Mouse (Mus musculus): ENCODE results near the gene Hs6st2. TPM values are rescaled to one million over a fixed set of nuclear protein-coding genes. Genes with fewer than 3 reads are reported as not detected.

Hs6st2 gene
- total RNA-seq, 2 experiments from 2014 or later, result 8.4 TPM; not detected in 1

DNA sequence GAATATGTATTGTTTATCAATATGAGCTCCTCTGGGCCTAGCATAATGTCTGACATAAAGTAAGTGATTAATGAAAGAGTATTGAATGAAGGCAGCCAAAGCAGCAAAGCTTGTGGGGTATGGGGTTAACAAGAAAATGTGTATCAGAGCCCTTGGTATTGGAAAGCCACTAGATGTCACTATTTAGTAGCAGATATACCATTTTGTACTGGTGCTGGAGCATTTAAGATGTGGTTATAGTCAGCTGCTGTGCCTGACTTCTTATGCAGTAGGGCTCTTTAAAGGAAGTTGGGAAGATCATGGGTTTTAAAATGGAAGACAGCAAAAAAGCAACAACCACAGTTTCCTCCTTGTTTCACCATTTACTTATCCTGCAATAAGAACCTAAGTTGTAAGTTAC is 284.2 kb downstream of the Hs6st2 start:
- no peak for ATAC-seq (replicated peaks; ENCODE audit: low FRiP score, low TSS enrichment, poor library complexity, severe bottlenecking)

DNA sequence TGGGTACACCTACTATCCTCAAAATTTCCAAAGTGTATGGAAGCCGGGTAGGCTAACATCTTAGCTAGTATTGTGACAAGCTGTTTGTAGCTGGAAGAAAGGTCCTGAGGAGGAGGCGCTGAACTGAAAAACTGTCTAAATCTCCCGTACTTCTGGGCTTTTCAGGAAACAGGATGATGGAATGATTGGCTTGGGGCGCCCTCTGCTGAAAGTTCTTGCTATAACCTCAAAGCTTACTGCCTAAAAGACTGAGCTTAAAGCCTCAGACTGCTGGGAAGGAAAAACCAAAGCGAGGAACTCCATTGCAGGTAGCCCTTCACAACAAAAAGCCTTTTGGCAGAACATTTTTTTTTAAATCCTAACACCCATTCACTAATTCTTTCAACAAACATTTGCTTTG is 307.0 kb downstream of the Hs6st2 start:
- no peak for ATAC-seq (replicated peaks; ENCODE audit: low FRiP score, low TSS enrichment, poor library complexity, severe bottlenecking)

DNA sequence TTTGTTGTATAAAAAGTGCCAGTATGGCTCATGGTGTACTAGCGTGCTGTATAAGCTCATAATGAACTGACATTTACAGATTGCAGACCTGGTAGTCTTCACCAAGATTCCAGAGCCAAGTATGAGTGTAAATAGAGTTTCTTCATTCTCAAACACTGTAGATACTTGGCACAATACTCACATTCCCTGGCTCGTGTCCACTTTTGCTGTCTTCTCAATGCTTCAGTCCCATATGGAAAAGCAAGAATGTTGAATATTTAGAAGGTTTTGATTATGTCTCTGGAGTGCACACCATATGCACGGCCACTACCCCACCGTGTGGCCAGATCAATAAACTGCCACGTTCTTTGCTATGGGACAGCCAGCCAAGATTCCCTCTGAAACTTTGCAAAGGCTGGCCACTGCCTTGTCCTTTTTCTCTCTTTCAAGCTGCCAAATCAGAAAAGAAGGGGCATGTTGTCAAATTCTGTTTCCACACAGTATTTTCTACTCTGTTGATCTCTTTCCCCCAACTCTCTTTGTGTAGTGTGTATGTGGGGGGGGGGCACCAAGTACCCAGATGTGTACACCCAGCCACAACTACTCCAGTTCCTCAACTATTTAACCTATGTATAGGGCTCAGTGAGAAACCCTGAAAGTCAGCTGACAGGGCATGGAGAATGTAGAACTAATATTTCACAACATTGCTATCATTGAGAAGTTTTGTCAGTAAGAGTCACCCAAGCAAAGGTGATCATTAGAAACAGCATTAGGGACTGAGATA is 309.0 kb downstream of the Hs6st2 start:
- ATAC-seq (replicated peaks; ENCODE audit: low FRiP score, low TSS enrichment, poor library complexity, severe bottlenecking), result no peak

DNA sequence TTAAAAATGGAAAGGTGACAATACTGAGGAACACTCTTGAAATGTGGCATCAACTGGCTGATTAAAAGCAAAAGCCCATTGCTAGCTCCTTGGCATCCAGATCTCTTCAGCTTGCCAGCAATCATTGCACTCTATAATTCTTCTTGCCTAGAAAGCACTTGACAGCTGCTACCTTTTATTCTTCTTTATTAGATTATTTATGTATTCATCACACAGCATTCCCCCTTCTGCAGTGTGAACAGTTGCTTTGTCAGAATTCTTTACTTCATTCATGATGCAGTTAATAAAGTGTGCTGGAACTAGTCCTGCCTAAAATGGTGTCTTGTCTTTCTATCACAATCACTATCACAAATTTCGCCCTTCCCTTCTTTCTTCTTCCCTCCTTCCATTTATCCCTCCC is 332.0 kb downstream of the Hs6st2 start:
- no peak for ATAC-seq (replicated peaks; ENCODE audit: low FRiP score, low TSS enrichment, poor library complexity, severe bottlenecking)

DNA sequence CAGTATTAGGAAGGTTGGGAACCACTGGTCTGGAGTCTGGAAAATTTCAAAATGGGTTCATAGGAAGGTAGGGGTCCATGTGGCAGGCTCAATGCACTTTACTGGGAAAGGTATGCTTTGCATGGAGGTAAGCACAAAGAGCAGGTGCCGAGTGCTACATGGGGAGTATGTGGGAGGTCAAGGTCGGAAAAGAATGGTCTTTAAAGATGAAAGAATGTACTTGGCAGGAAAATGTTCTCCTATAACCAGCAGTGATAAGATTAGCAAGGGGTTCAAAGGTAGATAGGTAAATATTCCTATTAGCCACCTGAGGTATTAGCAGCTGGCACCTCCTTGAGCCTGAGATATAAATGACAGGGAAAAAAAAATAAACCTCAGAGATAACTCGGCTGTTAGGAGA is 338.1 kb downstream of the Hs6st2 start:
- no peak for ATAC-seq (replicated peaks; ENCODE audit: low FRiP score, low TSS enrichment, poor library complexity, severe bottlenecking)

Other genes starting within 250 kb of the Hs6st2 start
- not detected in 2 replicates for gene Usp26, start 119.4 kb upstream of the Hs6st2 start, total RNA-seq (2014; fragmentation: Nextera tagmentation)
- not detected in 2 replicates for gene Usp26, start 119.4 kb upstream of the Hs6st2 start, total RNA-seq (2017)

Measured in megakaryocyte-erythroid progenitor cell, adult 5-6 weeks (primary cell).